Mouse (Mus musculus): ENCODE measurements around the gene Lmntd1. TPM values are rescaled to one million over a fixed set of nuclear protein-coding genes. Genes with fewer than 3 reads are reported as not detected.

Lmntd1 gene
- polyA plus RNA-seq, 1 experiment: not detected

- TF ChIP-seq CTCF (IDR thresholded peaks at IDR 0.05; ENCODE audit: extremely low read depth, insufficient read length, insufficient replicate concordance, low read depth, low read length): no peak
- Histone ChIP-seq H3K4me1 (ENCODE audit: control insufficient read depth, insufficient read depth, insufficient read length, low read length) (no peaks in the 10 kb centered on the region), H3K36me3 (ENCODE audit: control insufficient read depth, insufficient read depth, low read length) (no peaks in the 10 kb centered on the region), H3K27ac (ENCODE audit: insufficient read depth, low read depth, low read length) (no peak overlapping the region), H3K4me3 (ENCODE audit: low read depth, low read length) (no peak overlapping the region), H3K27me3 (ENCODE audit: control insufficient read depth, insufficient read depth, low read length) (no peaks in the 10 kb centered on the region)
- 53% methylated on average over 6 of the region's 6 CpGs for WGBS
These were observed 22.1 kb downstream of the Lmntd1 start for GRCm38 (mm10) chr6:145592036-145592435.

DNA sequence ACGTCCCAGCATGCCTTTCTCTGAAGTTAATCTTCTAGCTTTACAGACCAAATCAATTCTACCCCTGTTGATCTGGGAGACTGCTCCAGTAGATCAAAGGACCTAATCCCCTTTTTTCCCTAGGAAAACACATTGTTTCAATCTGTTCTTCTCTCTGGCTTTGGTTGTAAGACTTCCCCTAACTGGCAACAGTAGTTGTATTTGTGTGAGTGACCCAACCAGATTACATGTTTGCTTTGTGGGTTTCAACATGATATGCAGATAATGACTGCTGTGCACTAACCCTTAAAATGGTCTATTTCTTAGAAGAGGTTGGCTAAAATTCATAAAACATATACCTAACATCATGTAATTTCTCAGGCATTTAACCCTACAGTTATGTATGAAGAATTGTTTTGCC lies 22.5 kb downstream of the Lmntd1 start:
- H3K27ac ChIP-seq (ENCODE audit: insufficient read depth, low read depth, low read length): no peak overlapping the region
- TF ChIP-seq CTCF (IDR thresholded peaks at IDR 0.05; ENCODE audit: extremely low read depth, insufficient read length, insufficient replicate concordance, low read depth, low read length) (no peak), POLR2A (IDR thresholded peaks at IDR 0.05; ENCODE audit: low read depth, low read length) (no peak)
- H3K27me3 ChIP-seq (ENCODE audit: control insufficient read depth, insufficient read depth, low read length): no peaks in the 10 kb centered on the region
- 65% methylated on average over 1 of the region's 1 CpGs for WGBS
- no peaks in the 10 kb centered on the region for H3K36me3 ChIP-seq (ENCODE audit: control insufficient read depth, insufficient read depth, low read length)
- no peaks in the 10 kb centered on the region for H3K4me1 ChIP-seq (ENCODE audit: control insufficient read depth, insufficient read depth, insufficient read length, low read length)
- H3K4me3 ChIP-seq (ENCODE audit: low read depth, low read length): no peak overlapping the region

- H3K27ac ChIP-seq (ENCODE audit: insufficient read depth, low read depth, low read length): no peak overlapping the region
- 90% methylated on average over 11 of the region's 11 CpGs for WGBS
- no peak for TF ChIP-seq CTCF (IDR thresholded peaks at IDR 0.05; ENCODE audit: extremely low read depth, insufficient read length, insufficient replicate concordance, low read depth, low read length)
- no peak for TF ChIP-seq POLR2A (IDR thresholded peaks at IDR 0.05; ENCODE audit: low read depth, low read length)
These were observed 23.4 kb downstream of the Lmntd1 start for GRCm38 (mm10) chr6:145590501-145591293.

GRCm38 (mm10) chr6:145585052-145585973 lies 28.8 kb downstream of the Lmntd1 start:
- Histone ChIP-seq H3K27me3 (ENCODE audit: control insufficient read depth, insufficient read depth, low read length) (no peaks in the 10 kb centered on the region), H3K4me1 (ENCODE audit: control insufficient read depth, insufficient read depth, insufficient read length, low read length) (no peaks in the 10 kb centered on the region), H3K36me3 (ENCODE audit: control insufficient read depth, insufficient read depth, low read length) (no peaks in the 10 kb centered on the region), H3K4me3 (ENCODE audit: low read depth, low read length) (no peak overlapping the region), H3K27ac (ENCODE audit: insufficient read depth, low read depth, low read length) (no peak overlapping the region)
- 83% methylated on average over 21 of the region's 21 CpGs for whole genome bisulfite sequencing
- TF ChIP-seq CTCF (IDR thresholded peaks at IDR 0.05; ENCODE audit: extremely low read depth, insufficient read length, insufficient replicate concordance, low read depth, low read length) (no peak), POLR2A (IDR thresholded peaks at IDR 0.05; ENCODE audit: low read depth, low read length) (no peak)

More at GRCm38 (mm10) chr6:145590501-145591293, 23.4 kb downstream of the Lmntd1 start:
- Histone ChIP-seq H3K36me3 (ENCODE audit: control insufficient read depth, insufficient read depth, low read length) (no peaks in the 10 kb centered on the region), H3K4me3 (ENCODE audit: low read depth, low read length) (no peak overlapping the region), H3K27me3 (ENCODE audit: control insufficient read depth, insufficient read depth, low read length) (no peaks in the 10 kb centered on the region), H3K4me1 (ENCODE audit: control insufficient read depth, insufficient read depth, insufficient read length, low read length) (no peaks in the 10 kb centered on the region)

GRCm38 (mm10) chr6:145581366-145582170 lies 32.6 kb downstream of the Lmntd1 start:
- Histone ChIP-seq H3K36me3 (ENCODE audit: control insufficient read depth, insufficient read depth, low read length) (no peaks in the 10 kb centered on the region), H3K4me1 (ENCODE audit: control insufficient read depth, insufficient read depth, insufficient read length, low read length) (no peaks in the 10 kb centered on the region), H3K27me3 (ENCODE audit: control insufficient read depth, insufficient read depth, low read length) (no peaks in the 10 kb centered on the region), H3K4me3 (ENCODE audit: low read depth, low read length) (no peak overlapping the region), H3K27ac (ENCODE audit: insufficient read depth, low read depth, low read length) (no peak overlapping the region)
- TF ChIP-seq CTCF (IDR thresholded peaks at IDR 0.05; ENCODE audit: extremely low read depth, insufficient read length, insufficient replicate concordance, low read depth, low read length): no peak
- no peak for TF ChIP-seq POLR2A (IDR thresholded peaks at IDR 0.05; ENCODE audit: low read depth, low read length)
- WGBS: 74% methylated on average over 10 of the region's 10 CpGs

- WGBS: 76% methylated on average over 3 of the region's 3 CpGs
- no peaks in the 10 kb centered on the region for H3K4me1 ChIP-seq (ENCODE audit: control insufficient read depth, insufficient read depth, insufficient read length, low read length)
- H3K36me3 ChIP-seq (ENCODE audit: control insufficient read depth, insufficient read depth, low read length): no peaks in the 10 kb centered on the region
- H3K4me3 ChIP-seq (ENCODE audit: low read depth, low read length): no peak overlapping the region
- no peak overlapping the region for H3K27ac ChIP-seq (ENCODE audit: insufficient read depth, low read depth, low read length)
- no peak for TF ChIP-seq POLR2A (IDR thresholded peaks at IDR 0.05; ENCODE audit: low read depth, low read length)
- no peak for TF ChIP-seq CTCF (IDR thresholded peaks at IDR 0.05; ENCODE audit: extremely low read depth, insufficient read length, insufficient replicate concordance, low read depth, low read length)
- H3K27me3 ChIP-seq (ENCODE audit: control insufficient read depth, insufficient read depth, low read length): no peaks in the 10 kb centered on the region
These were observed 34.4 kb downstream of the Lmntd1 start for GRCm38 (mm10) chr6:145579761-145580160.

All from small intestine, adult 2 months (tissue).